Mouse (Mus musculus) embryonic facial prominence, embryonic 10.5 days (tissue): Measurements from ENCODE around the gene Emilin1. TPM values are rescaled to one million over a fixed set of nuclear protein-coding genes. Genes with fewer than 3 reads are reported as not detected.
A peak's percentile ranks its signal among the peaks of the same experiment; 100 is the strongest.

Source experiments
- DNase-seq: peaks from one replicate; pipeline ENCODE4 v3.0.0-alpha.2; 2017; ENCODE audit warnings: low spot score
- H3K27ac ChIP-seq: fragments of 300-500 bp; sonication (generic); replicated peaks from 2 replicates; pipeline ENCODE4 v1.5.1; 2016; ENCODE audit warnings: mild to moderate bottlenecking
- H3K27me3 ChIP-seq: fragments of 300-500 bp; sonication (generic); replicated peaks from 2 replicates; pipeline ENCODE4 v1.6.1; 2016; ENCODE audit warnings: low read depth, mild to moderate bottlenecking; ENCODE audit not compliant: poor library complexity, severe bottlenecking
- H3K36me3 ChIP-seq: fragments of 300-500 bp; sonication (generic); replicated peaks from 2 replicates; pipeline ENCODE4 v1.6.1; 2016; ENCODE audit warnings: mild to moderate bottlenecking, moderate library complexity
- H3K4me1 ChIP-seq: fragments of 300-500 bp; sonication (generic); 2 replicates; pipeline ENCODE4 v1.6.1; 2016
- H3K4me3 ChIP-seq: fragments of 300-500 bp; sonication (generic); 2 replicates; pipeline ENCODE4 v1.5.1; 2016; ENCODE audit warnings: mild to moderate bottlenecking, moderate library complexity
- H3K9me3 ChIP-seq: fragments of 300-500 bp; sonication (generic); 2 replicates; pipeline ENCODE4 v1.6.1; 2016; ENCODE audit warnings: mild to moderate bottlenecking
- WGBS: fragments of 180-500 bp; shearing (Covaris S2); methylation state at CpG from one replicate; pipeline ENCODE4 v1.1.7; 2016; 5-methylcytosine and 5-hydroxymethylcytosine counted together
- polyA plus RNA-seq: library from polyadenylated mRNA; unstranded; fragments of >200 nt; fragmentation: Nextera tagmentation; extraction: Ambion mirVana; gene quantifications from 2 replicates; pipeline ENCODE4 v1.2.1, GENCODE M21; 2016

The Emilin1 gene
- polyA plus RNA-seq, 1 experiment from 2014 or later: 162 TPM

DNA sequence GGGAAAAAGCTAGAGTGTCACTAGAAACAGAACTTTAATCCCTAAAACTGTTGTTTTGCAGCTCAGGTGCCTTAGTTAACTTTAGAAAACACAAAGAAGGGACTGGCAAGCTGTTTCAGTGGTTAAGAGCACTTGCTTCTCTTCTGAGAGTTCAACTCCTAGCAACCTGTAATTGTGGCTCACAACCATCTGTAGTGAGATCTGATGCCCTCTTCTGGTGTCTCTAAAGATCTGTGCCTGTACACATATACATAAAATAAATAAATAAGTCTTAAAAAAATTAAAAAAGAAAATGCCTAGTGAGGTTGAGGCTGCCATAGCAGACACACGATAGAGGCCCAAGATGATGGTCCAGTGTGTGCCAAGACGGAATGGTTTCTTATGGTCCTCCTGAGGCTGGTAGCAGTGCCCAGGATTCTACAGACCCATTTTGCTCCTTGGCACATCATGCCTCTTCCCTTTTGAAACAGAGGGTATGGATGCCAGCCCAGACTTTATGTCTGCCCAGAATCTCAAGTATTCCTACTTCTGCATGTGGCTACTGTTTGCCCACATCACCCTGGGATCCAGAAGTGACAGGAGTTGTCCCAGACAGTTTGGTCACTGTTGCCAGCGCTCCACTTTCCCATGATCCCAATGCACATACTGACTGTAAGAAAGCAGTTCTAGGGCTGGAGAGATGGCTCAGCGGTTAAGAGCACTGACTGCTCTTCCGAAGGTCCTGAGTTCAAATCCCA lies 21.7 kb downstream of the Emilin1 start:
- no peaks in the 10 kb centered on the region; the same call in 1 of the 2 replicates for H3K27me3 ChIP-seq
- no peak overlapping the region for H3K27ac ChIP-seq
- DNase-seq: no peak
- no peaks in the 10 kb centered on the region for H3K36me3 ChIP-seq
- 87% methylated on average over 5 of the region's 5 CpGs for WGBS
- H3K4me3 ChIP-seq: no peak overlapping the region
- no peaks in the 10 kb centered on the region for H3K9me3 ChIP-seq
- H3K4me1 ChIP-seq: no peaks in the 10 kb centered on the region

DNA sequence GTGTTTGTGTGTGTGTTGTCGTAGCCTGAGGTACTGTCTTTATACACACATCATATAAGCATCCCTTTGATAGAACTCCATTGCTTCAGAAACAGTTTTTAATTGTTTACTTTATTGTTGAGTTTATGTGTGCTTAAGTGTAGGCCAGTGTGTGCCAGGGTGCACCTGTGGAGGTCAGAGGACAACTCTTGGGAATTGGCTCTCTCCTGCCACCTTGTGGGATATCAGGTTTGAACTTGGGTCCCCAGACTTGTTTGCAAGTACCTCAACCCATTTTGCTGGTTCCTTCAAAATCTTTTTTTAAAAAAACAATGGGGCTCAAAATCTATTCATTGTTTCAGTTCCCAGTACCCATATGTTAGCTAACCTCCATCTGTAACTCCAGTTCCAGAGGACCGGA lies 29.8 kb downstream of the Emilin1 start:
- H3K4me1 ChIP-seq: peaks cover 13% of the 10 kb centered on the region
- H3K4me3 ChIP-seq: no peak overlapping the region
- no peak for DNase-seq
- H3K9me3 ChIP-seq: no peaks in the 10 kb centered on the region
- no peak overlapping the region for H3K27ac ChIP-seq
- H3K36me3 ChIP-seq: no peaks in the 10 kb centered on the region
- H3K27me3 ChIP-seq: peaks cover 35% of the 10 kb centered on the region
- 95% methylated on average over 2 of the region's 2 CpGs for WGBS

DNA sequence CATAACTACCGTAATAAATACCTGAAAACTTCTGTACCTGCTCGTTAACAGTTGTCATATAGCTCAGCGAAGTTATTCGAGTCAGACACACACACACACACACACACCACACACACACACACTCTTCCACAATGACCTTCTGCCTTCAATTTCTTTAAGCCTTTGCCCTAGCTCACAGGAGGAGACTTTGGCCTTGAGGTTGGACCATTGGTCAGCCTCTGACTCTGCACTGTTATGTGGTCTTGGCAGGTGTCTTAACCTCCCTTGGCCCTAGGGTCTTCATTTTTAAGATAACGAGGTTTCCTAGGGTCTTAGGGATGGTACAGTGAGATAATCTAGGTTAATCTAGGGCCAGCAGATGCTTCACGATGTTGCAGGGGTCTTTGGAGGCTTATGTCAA lies 31.1 kb downstream of the Emilin1 start:
- Histone ChIP-seq H3K4me3 (no peak overlapping the region), H3K27ac (no peak overlapping the region), H3K36me3 (no peaks in the 10 kb centered on the region), H3K9me3 (no peaks in the 10 kb centered on the region), H3K27me3 (peaks cover 37% of the 10 kb centered on the region), H3K4me1 (peaks cover 21% of the 10 kb centered on the region)
- WGBS: 87% methylated on average over 6 of the region's 6 CpGs
- DNase-seq: no peak

DNA sequence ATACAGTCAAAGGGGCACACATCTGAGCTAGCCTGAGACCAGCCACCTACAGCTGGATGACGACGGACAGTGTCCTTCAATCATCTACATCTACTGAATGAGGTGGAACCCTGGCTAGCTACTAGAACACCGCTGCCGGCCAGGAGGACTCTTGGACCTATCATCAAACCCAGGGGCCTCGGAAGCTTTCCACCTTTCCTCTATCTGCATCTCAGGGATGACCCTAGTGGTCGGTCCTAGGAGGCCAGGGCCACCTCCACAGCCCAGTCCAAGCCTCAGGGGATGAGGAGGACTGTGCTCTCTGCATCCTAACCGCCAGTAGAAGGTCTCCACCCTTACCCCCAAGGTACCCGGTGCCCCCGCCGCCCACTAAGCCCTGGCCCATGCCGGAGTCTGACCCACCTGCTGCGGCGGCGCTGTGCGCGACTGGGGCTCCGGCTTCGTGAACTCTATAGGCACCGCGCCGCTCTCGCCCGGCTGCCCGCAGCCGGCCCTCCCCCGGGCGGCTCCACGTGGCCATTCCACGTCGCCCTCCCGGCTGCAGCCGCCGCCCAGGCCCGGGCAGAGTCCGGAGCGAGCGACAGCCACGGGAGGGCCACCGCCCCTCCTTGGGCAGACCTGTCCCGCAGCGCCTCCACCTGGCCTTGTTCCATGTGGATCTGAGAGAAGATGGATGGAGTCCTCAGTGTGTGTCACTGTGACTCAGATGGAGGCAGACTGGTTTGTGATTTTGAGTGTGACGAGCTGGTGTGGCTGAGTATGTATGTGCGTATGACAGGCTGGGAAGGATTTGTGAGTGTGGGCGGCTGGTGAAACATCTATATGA lies 32.0 kb downstream of the Emilin1 start, which contains the start of gene Cgref1:
Gene Cgref1 (minus strand): TSS at position 636 of the 826 bp plus-strand sequence.
- Histone ChIP-seq H3K4me1 (peaks cover 27% of the 10 kb centered on the region), H3K36me3 (no peaks in the 10 kb centered on the region), H3K27ac (peak within 1 kb of the TSS; percentile 45; the same call in 1 of the 2 replicates), H3K27me3 (peaks cover 37% of the 10 kb centered on the region), H3K9me3 (no peaks in the 10 kb centered on the region), H3K4me3 (peak within 1 kb of the TSS; percentile 64)
- WGBS: 5% methylated on average over 44 of the region's 44 CpGs
- DNase-seq: peak; percentile 71

DNA sequence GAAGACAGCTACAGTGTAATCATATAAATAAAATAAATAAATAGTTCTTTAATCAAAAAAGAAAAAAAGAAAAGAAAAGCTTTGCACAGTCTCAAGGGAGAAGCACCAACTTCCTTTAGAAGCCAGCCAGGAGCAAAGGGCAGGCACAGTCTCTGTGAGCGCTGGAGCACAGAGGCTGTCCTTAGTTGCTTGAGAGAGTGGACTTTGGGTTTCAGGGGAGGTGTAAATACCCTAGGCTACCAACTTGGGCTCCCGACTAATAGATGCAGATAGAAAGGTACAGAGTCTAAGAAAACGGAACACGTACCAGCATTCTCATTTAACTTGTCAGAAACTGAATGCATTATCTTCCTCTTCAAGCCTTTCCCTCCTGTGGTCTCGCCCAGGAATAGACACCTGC lies 35.4 kb downstream of the Emilin1 start:
- no peaks in the 10 kb centered on the region for H3K9me3 ChIP-seq
- H3K4me1 ChIP-seq: peaks cover 34% of the 10 kb centered on the region
- WGBS: 70% methylated on average over 5 of the region's 5 CpGs
- H3K27me3 ChIP-seq: peaks cover 37% of the 10 kb centered on the region
- H3K36me3 ChIP-seq: peaks cover 24% of the 10 kb centered on the region
- no peak overlapping the region for H3K4me3 ChIP-seq
- H3K27ac ChIP-seq: no peak overlapping the region
- no peak for DNase-seq

DNA sequence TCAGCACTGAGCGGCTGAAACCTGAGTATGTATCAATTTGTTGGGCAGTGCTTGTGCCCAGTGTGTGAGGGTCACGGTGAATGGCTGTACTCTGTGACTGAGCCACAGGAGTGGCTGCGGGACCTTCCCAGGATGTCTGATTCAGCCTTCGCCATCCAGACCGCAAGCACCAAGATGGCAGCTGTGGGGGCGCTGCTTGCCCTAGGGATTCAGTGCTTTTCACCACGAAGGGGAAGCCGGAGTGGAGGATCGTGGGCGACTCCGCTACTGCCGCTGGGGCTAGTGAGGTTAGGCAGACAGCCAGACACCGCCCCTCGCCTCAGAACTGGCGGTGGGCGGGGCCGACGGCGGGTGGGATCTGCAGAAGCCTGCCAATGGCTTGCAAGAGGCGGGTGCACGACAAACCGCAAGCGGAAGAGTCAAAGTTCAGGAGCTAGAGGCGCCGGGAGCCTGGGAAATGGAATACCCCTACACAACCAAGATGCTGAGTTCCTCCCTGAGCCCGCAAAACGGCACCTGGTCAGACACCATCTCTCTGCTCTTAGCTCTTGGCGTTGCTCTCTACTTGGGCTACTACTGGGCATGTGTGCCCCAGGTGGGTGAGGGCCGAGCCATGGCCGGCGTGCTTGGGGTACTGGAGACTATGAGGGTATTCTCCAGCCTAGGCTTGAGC lies 36.6 kb downstream of the Emilin1 start:
- Histone ChIP-seq H3K4me3 (peak overlapping the region; percentile 68), H3K27ac (peak overlapping the region; percentile 80), H3K27me3 (peaks cover 29% of the 10 kb centered on the region), H3K9me3 (no peaks in the 10 kb centered on the region), H3K36me3 (peaks cover 35% of the 10 kb centered on the region), H3K4me1 (peaks cover 33% of the 10 kb centered on the region)
- DNase-seq: peak; percentile 96
- WGBS: under 1% methylated on average over 31 of the region's 31 CpGs

DNA sequence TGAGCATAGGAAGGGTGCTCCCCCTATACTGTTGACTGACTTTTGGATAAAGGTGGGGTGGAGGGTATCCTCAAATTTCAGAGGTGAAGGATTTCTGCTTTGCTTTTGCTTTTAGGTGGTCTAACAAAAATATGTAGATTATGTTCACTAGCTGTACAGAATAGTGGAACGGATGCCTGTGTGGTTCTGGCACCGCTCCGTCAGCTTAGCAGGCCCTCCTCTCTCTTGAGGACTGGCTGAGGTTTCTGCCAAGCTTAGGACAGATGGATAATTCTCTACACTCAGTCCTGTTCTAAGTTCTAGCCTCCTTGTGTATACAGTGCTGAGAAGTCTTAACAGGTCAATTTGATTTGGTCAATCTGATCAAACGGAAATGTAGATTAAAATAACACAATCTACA lies 37.2 kb downstream of the Emilin1 start:
- Histone ChIP-seq H3K36me3 (peaks cover 42% of the 10 kb centered on the region), H3K4me3 (peak overlapping the region; percentile 68), H3K27me3 (peaks cover 22% of the 10 kb centered on the region), H3K4me1 (peaks cover 26% of the 10 kb centered on the region), H3K27ac (peak overlapping the region; percentile 80), H3K9me3 (no peaks in the 10 kb centered on the region)
- 74% methylated on average over 4 of the region's 4 CpGs for WGBS
- DNase-seq: no peak

DNA sequence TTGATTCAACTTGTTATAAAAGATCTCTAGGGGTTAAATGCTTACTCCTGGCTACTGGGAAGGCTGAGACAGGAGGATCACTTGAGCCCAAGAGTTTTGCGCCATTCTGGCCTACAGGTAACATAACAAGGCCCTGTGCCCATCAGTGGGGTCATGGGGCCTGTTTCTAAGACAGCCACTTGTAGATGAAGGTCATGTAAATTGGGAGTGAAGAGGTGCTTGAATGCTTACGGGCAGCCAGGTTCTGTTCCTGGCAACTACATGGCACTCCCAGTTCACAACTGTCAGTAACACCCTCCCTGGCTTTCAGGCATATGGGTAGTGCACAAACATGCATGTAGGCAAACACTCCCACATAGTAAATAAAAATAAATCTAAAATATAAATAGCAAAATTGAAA lies 37.7 kb downstream of the Emilin1 start:
- peaks cover 18% of the 10 kb centered on the region for H3K27me3 ChIP-seq
- H3K4me3 ChIP-seq: no peak overlapping the region; the same call in 1 of the 2 replicates
- no peaks in the 10 kb centered on the region for H3K9me3 ChIP-seq
- H3K4me1 ChIP-seq: peaks cover 25% of the 10 kb centered on the region
- H3K27ac ChIP-seq: no peak overlapping the region
- H3K36me3 ChIP-seq: peaks cover 47% of the 10 kb centered on the region
- no peak for DNase-seq
- 93% methylated on average over 2 of the region's 2 CpGs for WGBS

DNA sequence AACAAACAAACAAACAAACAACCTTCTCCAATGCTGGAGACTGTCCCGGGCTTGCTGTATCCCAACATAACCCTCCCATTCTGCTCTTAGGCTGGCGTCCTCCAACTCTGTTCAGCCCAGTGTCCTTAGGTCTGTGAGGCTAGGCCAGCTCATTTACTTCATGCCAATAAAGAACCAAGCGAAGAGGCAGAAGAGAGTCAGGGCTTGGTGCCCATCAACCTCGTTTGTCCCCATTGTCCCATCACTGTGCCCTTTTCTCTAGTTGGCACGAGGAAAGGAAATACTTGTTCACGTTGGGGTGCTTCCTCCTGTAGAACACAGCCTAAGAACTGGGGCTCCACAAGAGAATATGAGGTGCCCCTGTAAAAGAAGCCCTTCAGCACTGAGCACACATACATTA lies 38.5 kb downstream of the Emilin1 start:
- H3K36me3 ChIP-seq: peaks cover 49% of the 10 kb centered on the region
- no peak for DNase-seq
- H3K4me1 ChIP-seq: peaks cover 25% of the 10 kb centered on the region
- H3K27ac ChIP-seq: no peak overlapping the region
- H3K27me3 ChIP-seq: peaks cover 10% of the 10 kb centered on the region
- WGBS: 85% methylated on average over 6 of the region's 6 CpGs
- H3K9me3 ChIP-seq: no peaks in the 10 kb centered on the region
- no peak overlapping the region for H3K4me3 ChIP-seq

DNA sequence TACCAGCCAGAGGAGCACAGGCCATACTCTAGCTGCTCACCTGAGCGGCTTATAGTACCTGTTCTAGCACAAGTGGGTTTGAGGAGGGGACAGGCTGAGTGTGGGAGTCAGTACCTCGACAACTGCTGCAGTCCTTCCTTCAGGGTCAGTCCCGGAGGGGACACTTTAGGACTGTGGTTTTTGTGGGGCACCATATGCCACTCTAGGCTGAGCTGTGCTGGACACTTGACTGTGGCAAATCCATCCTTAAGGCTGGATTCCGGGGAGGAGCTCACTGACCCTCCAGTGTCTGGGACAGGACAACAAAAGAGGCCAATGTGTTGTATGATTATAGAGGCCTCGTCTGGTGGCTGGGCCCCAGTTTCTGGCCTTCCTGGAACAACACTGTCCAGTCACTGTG lies 39.3 kb downstream of the Emilin1 start:
- DNase-seq: no peak
- Histone ChIP-seq H3K4me3 (no peak overlapping the region), H3K27me3 (peaks cover 3% of the 10 kb centered on the region; the same call in 1 of the 2 replicates), H3K9me3 (no peaks in the 10 kb centered on the region), H3K4me1 (peaks cover 28% of the 10 kb centered on the region), H3K27ac (no peak overlapping the region), H3K36me3 (peaks cover 54% of the 10 kb centered on the region)
- 83% methylated on average over 5 of the region's 5 CpGs for WGBS

DNA sequence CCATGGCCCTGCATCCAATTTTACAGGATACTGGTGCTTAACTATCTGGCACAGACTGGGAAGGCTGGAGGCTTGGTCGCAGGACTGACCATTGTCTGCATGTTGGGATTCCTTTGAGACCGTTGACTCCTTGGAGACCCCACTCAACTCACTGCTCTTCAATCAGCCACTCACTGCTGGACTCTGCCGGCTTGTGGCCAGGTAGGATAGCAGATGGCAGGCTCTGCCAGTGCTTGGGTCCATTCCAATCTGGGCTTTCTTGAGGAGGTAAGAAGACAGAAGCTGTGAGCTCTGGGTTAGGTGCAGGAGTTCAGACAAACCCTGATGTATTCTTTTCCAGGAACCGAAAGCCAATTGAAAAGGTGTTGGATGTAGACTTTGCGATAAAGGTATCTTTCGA lies 40.9 kb downstream of the Emilin1 start:
- Histone ChIP-seq H3K36me3 (peaks cover 69% of the 10 kb centered on the region), H3K27ac (no peak overlapping the region)
- DNase-seq: no peak

DNA sequence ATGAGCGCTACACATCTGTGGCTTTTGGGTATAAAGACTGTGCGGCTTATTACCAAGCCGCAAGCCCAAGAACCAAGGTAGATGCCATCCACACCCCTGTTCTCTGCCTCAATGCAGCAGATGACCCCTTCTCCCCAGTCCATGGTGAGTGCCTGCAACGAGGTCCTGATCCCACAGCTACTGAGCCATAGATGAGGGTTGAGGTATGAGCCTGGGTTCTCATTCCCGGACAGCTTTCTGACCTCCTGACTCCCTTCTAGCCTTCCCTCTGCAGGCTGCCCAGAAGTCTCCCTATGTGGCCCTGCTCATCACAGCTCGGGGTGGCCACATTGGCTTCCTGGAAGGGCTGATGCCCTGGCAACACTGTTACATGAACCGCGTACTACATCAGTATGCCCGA lies 41.4 kb downstream of the Emilin1 start:
- H3K4me1 ChIP-seq: peaks cover 37% of the 10 kb centered on the region
- H3K27ac ChIP-seq: no peak overlapping the region
- H3K36me3 ChIP-seq: peaks cover 70% of the 10 kb centered on the region
- no peak for DNase-seq
- H3K4me3 ChIP-seq: no peak overlapping the region
- WGBS: 96% methylated on average over 9 of the region's 9 CpGs
- no peaks in the 10 kb centered on the region for H3K27me3 ChIP-seq
- no peaks in the 10 kb centered on the region for H3K9me3 ChIP-seq

More for the DNA sequence above, 40.9 kb downstream of the Emilin1 start:
- WGBS: 94% methylated on average over 6 of the region's 6 CpGs
- 0 out of 2 replicates have a peak, but pooled peaks cover under 1% of the 10 kb centered on the region for H3K27me3 ChIP-seq
- H3K4me3 ChIP-seq: no peak overlapping the region
- no peaks in the 10 kb centered on the region for H3K9me3 ChIP-seq
- H3K4me1 ChIP-seq: peaks cover 37% of the 10 kb centered on the region
